Mouse (Mus musculus) MEL (cell line): ENCODE measurements around the gene Arhgdia. TPM values are rescaled to one million over a fixed set of nuclear protein-coding genes. Genes with fewer than 3 reads are reported as not detected.

Source experiments
- DNase-seq: peaks from one replicate; pipeline ENCODE4 v3.0.0; 2011; ENCODE audit warnings: low read depth, low spot score
- H3K27ac ChIP-seq: 2 replicates; pipeline ENCODE4 v1.5.1; 2012; ENCODE audit warnings: low read depth, mild to moderate bottlenecking, control low read depth, low read length, moderate library complexity; ENCODE audit not compliant: control insufficient read depth
- H3K27me3 ChIP-seq, 2 experiments: fragments of 150-350 bp in 1 of 2; sonication (generic) in 1 of 2; 2 replicates each; pipeline ENCODE4 v1.6.1; 2012; ENCODE audit warnings: low read length in 2 of 2, mild to moderate bottlenecking in 2 of 2, improper control_type of control experiment in 1 of 2, moderate library complexity in 1 of 2; ENCODE audit not compliant: insufficient read depth in 2 of 2, control insufficient read depth in 1 of 2
- H3K36me3 ChIP-seq, 2 experiments: 2 replicates each; pipeline ENCODE4 v1.6.1; 2012 to 2014; ENCODE audit warnings: low read length in 2 of 2, improper control_type of control experiment in 1 of 2, inconsistent platforms in 1 of 2, mild to moderate bottlenecking in 1 of 2; ENCODE audit not compliant: insufficient read depth in 2 of 2, control insufficient read depth in 1 of 2
- H3K4me1 ChIP-seq, 2 experiments: fragments of 150-350 bp in 1 of 2; sonication (generic) in 1 of 2; 2 replicates each; pipeline ENCODE4 v1.6.1; 2012; ENCODE audit warnings: low read length in 2 of 2, improper control_type of control experiment in 1 of 2, mild to moderate bottlenecking in 1 of 2; ENCODE audit not compliant: insufficient read depth in 2 of 2, control insufficient read depth in 1 of 2
- H3K4me3 ChIP-seq, 2 experiments: fragments of 150-350 bp in 1 of 2; sonication (generic) in 1 of 2; 2 replicates each; pipeline ENCODE4 v1.5.1; 2012; ENCODE audit warnings: low read depth in 2 of 2, low read length in 2 of 2, mild to moderate bottlenecking in 2 of 2, moderate library complexity in 2 of 2, control low read depth in 1 of 2, improper control_type of control experiment in 1 of 2; ENCODE audit not compliant: control insufficient read depth in 1 of 2, insufficient read depth in 1 of 2
- H3K79me2 ChIP-seq: 2 replicates; pipeline ENCODE4 v1.6.1; 2012; ENCODE audit warnings: mild to moderate bottlenecking, low read length, moderate library complexity; ENCODE audit not compliant: control insufficient read depth, poor library complexity, insufficient read depth
- H3K9ac ChIP-seq: 2 replicates; pipeline ENCODE4 v1.6.1; 2012; ENCODE audit warnings: low read depth, mild to moderate bottlenecking, control low read depth, low read length, moderate library complexity; ENCODE audit not compliant: control insufficient read depth, poor library complexity, severe bottlenecking
- H3K9me3 ChIP-seq: fragments of 150-350 bp; sonication (generic); replicated peaks from 2 replicates; pipeline ENCODE4 v1.6.1; 2012; ENCODE audit warnings: mild to moderate bottlenecking, low read length, improper control_type of control experiment, moderate library complexity; ENCODE audit not compliant: insufficient read depth
- BHLHE40 ChIP-seq: IDR thresholded peaks from 2 replicates; pipeline ENCODE4 v1.6.1; 2012; ENCODE audit warnings: low read depth, mild to moderate bottlenecking, inconsistent platforms, low read length, improper control_type of control experiment, borderline replicate concordance
- CTCF ChIP-seq, 3 experiments: IDR thresholded peaks in 2 of 3; conservative IDR thresholded peaks in 1 of 3; 2 replicates each; pipeline ENCODE4 v1.5.1; 2011 to 2012; ENCODE audit warnings: low read length in 3 of 3, low read depth in 2 of 3, mild to moderate bottlenecking in 2 of 3, improper control_type of control experiment in 1 of 3, inconsistent platforms in 1 of 3, mixed read lengths in 1 of 3, moderate library complexity in 1 of 3; ENCODE audit not compliant: control insufficient read depth in 1 of 3, insufficient read depth in 1 of 3, poor library complexity in 1 of 3, severe bottlenecking in 1 of 3
- ELF1 ChIP-seq: IDR thresholded peaks from 2 replicates; pipeline ENCODE4 v1.6.1; 2014; ENCODE audit warnings: low read depth, mild to moderate bottlenecking, inconsistent platforms, low read length, improper control_type of control experiment, moderate library complexity
- GABPA ChIP-seq: IDR thresholded peaks from 2 replicates; pipeline ENCODE4 v1.6.1; 2012; ENCODE audit warnings: low read depth, mild to moderate bottlenecking, inconsistent platforms, low read length, improper control_type of control experiment, moderate library complexity
- GATA1 ChIP-seq: IDR thresholded peaks from 2 replicates; pipeline ENCODE4 v1.6.1; 2011; ENCODE audit warnings: low read depth, low read length, improper control_type of control experiment
- JUND ChIP-seq: IDR thresholded peaks from 2 replicates; pipeline ENCODE4 v1.6.1; 2011; ENCODE audit warnings: low read depth, mild to moderate bottlenecking, improper control_type of control experiment, low read length
- MAFK ChIP-seq: IDR thresholded peaks from 2 replicates; pipeline ENCODE4 v1.6.1; 2011; ENCODE audit warnings: low read depth, mild to moderate bottlenecking, low read length, improper control_type of control experiment, borderline replicate concordance
- MAX ChIP-seq: IDR thresholded peaks from 2 replicates; pipeline ENCODE4 v1.6.1; 2011; ENCODE audit warnings: low read length, improper control_type of control experiment
- MAZ ChIP-seq: IDR thresholded peaks from 2 replicates; pipeline ENCODE4 v1.6.1; 2012; ENCODE audit warnings: low read depth, mild to moderate bottlenecking, inconsistent platforms, low read length, improper control_type of control experiment
- MEF2A ChIP-seq: IDR thresholded peaks from 2 replicates; pipeline ENCODE4 v1.6.1; 2014; ENCODE audit warnings: low read depth, mild to moderate bottlenecking, inconsistent platforms, low read length, improper control_type of control experiment; ENCODE audit not compliant: poor library complexity, insufficient replicate concordance, severe bottlenecking; ENCODE audit errors: extremely low read depth
- NRF1 ChIP-seq: IDR thresholded peaks from 2 replicates; pipeline ENCODE4 v1.6.1; 2014; ENCODE audit warnings: low read depth, mild to moderate bottlenecking, inconsistent platforms, low read length, improper control_type of control experiment, moderate library complexity; ENCODE audit not compliant: poor library complexity, insufficient read depth, severe bottlenecking
- POLR2A ChIP-seq, 2 experiments: IDR thresholded peaks; 2 replicates each; pipeline ENCODE4 v1.6.1; 2011 to 2012; ENCODE audit warnings: low read length in 2 of 2, mild to moderate bottlenecking in 2 of 2, control low read depth in 1 of 2, improper control_type of control experiment in 1 of 2, low read depth in 1 of 2, moderate library complexity in 1 of 2; ENCODE audit not compliant: control insufficient read depth in 1 of 2, insufficient read depth in 1 of 2, poor library complexity in 1 of 2
- POLR2AphosphoS2 ChIP-seq: IDR thresholded peaks from 2 replicates; pipeline ENCODE4 v1.6.1; 2011; ENCODE audit warnings: low read length, improper control_type of control experiment
- POLR2AphosphoS5 ChIP-seq: IDR thresholded peaks from 2 replicates; pipeline ENCODE4 v1.6.1; 2012; ENCODE audit warnings: low read depth, borderline replicate concordance, mild to moderate bottlenecking, inconsistent platforms, low read length, moderate library complexity, mixed read lengths
- RAD21 ChIP-seq: IDR thresholded peaks from 2 replicates; pipeline ENCODE4 v1.6.1; 2011; ENCODE audit warnings: mild to moderate bottlenecking, low read depth, low read length, improper control_type of control experiment
- SIN3A ChIP-seq: IDR thresholded peaks from 2 replicates; pipeline ENCODE4 v1.6.1; 2012; ENCODE audit warnings: low read length, improper control_type of control experiment, inconsistent platforms
- SMC3 ChIP-seq: IDR thresholded peaks from 2 replicates; pipeline ENCODE4 v1.6.1; 2011; ENCODE audit warnings: low read depth, low read length, improper control_type of control experiment
- TAL1 ChIP-seq: IDR thresholded peaks from 2 replicates; pipeline ENCODE4 v1.6.1; 2012; ENCODE audit warnings: mild to moderate bottlenecking, inconsistent platforms, low read length, moderate library complexity, mixed read lengths
- TBP ChIP-seq: IDR thresholded peaks from 2 replicates; pipeline ENCODE4 v1.8.0; 2011; ENCODE audit warnings: low read depth, low read length, improper control_type of control experiment
- TCF12 ChIP-seq: IDR thresholded peaks from 2 replicates; pipeline ENCODE4 v1.6.1; 2014; ENCODE audit warnings: low read depth, mild to moderate bottlenecking, inconsistent platforms, low read length, improper control_type of control experiment, moderate library complexity
- UBTF ChIP-seq: IDR thresholded peaks from 2 replicates; pipeline ENCODE4 v1.6.1; 2012; ENCODE audit warnings: low read depth, mild to moderate bottlenecking, inconsistent platforms, low read length, improper control_type of control experiment, moderate library complexity, borderline replicate concordance; ENCODE audit not compliant: insufficient read depth
- USF1 ChIP-seq: IDR thresholded peaks from 2 replicates; pipeline ENCODE4 v1.6.1; 2014; ENCODE audit warnings: low read depth, mild to moderate bottlenecking, inconsistent platforms, low read length, improper control_type of control experiment, moderate library complexity
- ZC3H11A ChIP-seq: IDR thresholded peaks from 2 replicates; pipeline ENCODE4 v1.6.1; 2012; ENCODE audit warnings: low read depth, mild to moderate bottlenecking, inconsistent platforms, low read length, improper control_type of control experiment
- ZKSCAN1 ChIP-seq: IDR thresholded peaks from 2 replicates; pipeline ENCODE4 v1.6.1; 2012; ENCODE audit warnings: low read depth, mild to moderate bottlenecking, inconsistent platforms, low read length, improper control_type of control experiment, moderate library complexity
- ZNF384 ChIP-seq: IDR thresholded peaks from 2 replicates; pipeline ENCODE4 v1.6.1; 2012; ENCODE audit warnings: low read depth, mild to moderate bottlenecking, inconsistent platforms, low read length, improper control_type of control experiment
- polyA plus RNA-seq, 2 experiments: library from polyadenylated mRNA; stranded (reverse) in 1 of 2; unstranded in 1 of 2; fragments of >175 nt in 1 of 2; fragments of >200 nt in 1 of 2; gene quantifications; 2 replicates each; pipeline versions ENCODE4 v1.2.1 to v1.2.4; 2012; ENCODE audit warnings: low replicate concordance in 2 of 2, low read depth in 1 of 2; ENCODE audit not compliant: insufficient read length in 2 of 2, insufficient read depth in 1 of 2, missing spikeins in 1 of 2
- total RNA-seq: library from RNA; depleted of rRNA; stranded (reverse); fragments of 300-350 nt; gene quantifications from 2 replicates; pipeline ENCODE4 v1.2.3, GENCODE M21; 2012

Gene Arhgdia
- total and polyA plus RNA-seq, 3 experiments, result 364 to 821 (median 601) TPM

GRCm38 (mm10) chr11:120550810-120551440, 30.5 kb downstream of the Arhgdia start, which contains the start of gene Ppp1r27:
Ppp1r27 (minus strand) TSS chr11:120551132.
- H3K79me2 ChIP-seq, result peaks cover 14% of the 10 kb centered on the region
- TF ChIP-seq SIN3A (no peak), CTCF (IDR thresholded peaks at IDR 0.05 in 2 of 3, conservative IDR thresholded peaks at IDR 0.05 in 1 of 3; ENCODE audit: control insufficient read depth in 1 of 3, insufficient read depth in 1 of 3, low read depth in 2 of 3, low read length in 3 of 3, poor library complexity in 1 of 3, severe bottlenecking in 1 of 3) (no peak), MAZ (no peak), GATA1 (no peak), ELF1 (no peak), MAX (no peak), ZC3H11A (no peak), MEF2A (no peak), RAD21 (no peak), POLR2AphosphoS5 (no peak), UBTF (no peak), MAFK (no peak), NRF1 (no peak), JUND (no peak)
- peaks cover 7 to 19% of the 10 kb centered on the region in 2 experiments for H3K4me1 ChIP-seq
- DNase-seq, result no peak
- peaks cover 0 to 8% of the 10 kb centered on the region in 2 experiments; a peak in 2 of 4 replicates for H3K36me3 ChIP-seq
- H3K9me3 ChIP-seq, result no peaks in the 10 kb centered on the region
- H3K27me3 ChIP-seq, result no peaks in the 10 kb centered on the region
- peak within 1 kb of the TSS; percentile 64 for H3K27ac ChIP-seq
- H3K4me3 ChIP-seq, result peak within 1 kb of the TSS; percentile 59 to 81
- peak within 1 kb of the TSS; percentile 94 for H3K9ac ChIP-seq

DNA sequence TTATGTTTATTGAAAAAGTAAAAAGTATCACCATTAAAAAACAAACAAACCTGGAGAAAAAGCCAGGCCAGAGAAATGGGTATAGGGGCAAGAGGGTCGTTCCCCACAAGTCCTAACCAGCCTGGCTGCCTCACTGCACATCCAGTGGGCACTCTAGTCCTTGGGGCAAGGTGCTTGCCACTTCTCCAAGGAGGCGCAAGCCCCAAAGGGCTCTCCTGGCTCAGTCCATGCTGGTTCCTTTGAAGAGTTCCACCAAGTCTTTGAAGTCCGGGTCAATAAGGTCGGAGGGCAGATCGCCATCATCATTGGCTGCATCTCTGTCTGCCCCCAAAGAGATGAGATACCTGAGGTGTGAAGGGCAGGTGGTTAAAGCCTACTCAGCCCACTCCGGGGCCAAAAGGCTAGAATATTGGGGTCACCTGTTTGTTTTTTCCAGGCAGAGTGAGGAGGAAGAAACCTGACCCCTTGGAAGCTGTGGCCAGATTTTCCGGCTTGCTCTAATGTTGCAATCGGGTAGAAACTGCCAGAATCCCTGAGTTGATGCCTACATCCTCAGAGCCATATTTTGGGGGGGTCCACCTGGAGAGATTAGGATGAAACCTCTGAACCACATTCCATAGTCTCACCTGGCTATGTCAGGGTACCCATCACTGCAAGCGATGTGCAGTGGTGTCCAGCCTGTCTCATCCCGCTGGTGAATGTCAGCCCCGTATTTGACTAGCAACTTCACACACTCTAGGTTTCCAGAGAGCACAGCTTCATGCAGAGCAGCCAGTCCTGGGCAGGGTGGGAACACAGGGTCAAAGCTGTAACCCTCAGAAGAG, 31.2 kb downstream of the Arhgdia start:
- H3K9me3 ChIP-seq, result no peaks in the 10 kb centered on the region
- H3K79me2 ChIP-seq, result peaks cover 14% of the 10 kb centered on the region
- no peaks in the 10 kb centered on the region for H3K27me3 ChIP-seq
- H3K4me3 ChIP-seq, result peak overlapping the region; percentile 59 to 81
- peak overlapping the region; percentile 94 for H3K9ac ChIP-seq
- TF ChIP-seq SMC3 (no peak), ELF1 (no peak), TBP (no peak), CTCF (IDR thresholded peaks at IDR 0.05 in 2 of 3, conservative IDR thresholded peaks at IDR 0.05 in 1 of 3; ENCODE audit: control insufficient read depth in 1 of 3, insufficient read depth in 1 of 3, low read depth in 2 of 3, low read length in 3 of 3, poor library complexity in 1 of 3, severe bottlenecking in 1 of 3) (no peak), SIN3A (no peak; the same call in none of the 2 replicates), ZKSCAN1 (no peak), BHLHE40 (no peak), ZNF384 (no peak), USF1 (no peak), MEF2A (no peak), JUND (no peak), GABPA (no peak), TAL1 (no peak), MAFK (no peak), POLR2AphosphoS2 (no peak; the same call in 1 of the 2 replicates), MAX (no peak), POLR2A (IDR thresholded peaks at IDR 0.05; ENCODE audit: control insufficient read depth in 1 of 2, insufficient read depth in 1 of 2, low read depth in 1 of 2, low read length in 2 of 2, poor library complexity in 1 of 2) (no peak), TCF12 (no peak), NRF1 (no peak)
- H3K36me3 ChIP-seq, result peaks cover 0 to 8% of the 10 kb centered on the region in 2 experiments; a peak in 2 of 4 replicates
- peak overlapping the region; percentile 64 for H3K27ac ChIP-seq
- no peak for DNase-seq
- H3K4me1 ChIP-seq, result peaks cover 7 to 19% of the 10 kb centered on the region in 2 experiments
